Mouse (Mus musculus): ENCODE data around the gene Igtp. TPM values are rescaled to one million over a fixed set of nuclear protein-coding genes. Genes with fewer than 3 reads are reported as not detected.

Igtp gene
- polyA plus RNA-seq, 1 experiment = 0.59 TPM

DNA sequence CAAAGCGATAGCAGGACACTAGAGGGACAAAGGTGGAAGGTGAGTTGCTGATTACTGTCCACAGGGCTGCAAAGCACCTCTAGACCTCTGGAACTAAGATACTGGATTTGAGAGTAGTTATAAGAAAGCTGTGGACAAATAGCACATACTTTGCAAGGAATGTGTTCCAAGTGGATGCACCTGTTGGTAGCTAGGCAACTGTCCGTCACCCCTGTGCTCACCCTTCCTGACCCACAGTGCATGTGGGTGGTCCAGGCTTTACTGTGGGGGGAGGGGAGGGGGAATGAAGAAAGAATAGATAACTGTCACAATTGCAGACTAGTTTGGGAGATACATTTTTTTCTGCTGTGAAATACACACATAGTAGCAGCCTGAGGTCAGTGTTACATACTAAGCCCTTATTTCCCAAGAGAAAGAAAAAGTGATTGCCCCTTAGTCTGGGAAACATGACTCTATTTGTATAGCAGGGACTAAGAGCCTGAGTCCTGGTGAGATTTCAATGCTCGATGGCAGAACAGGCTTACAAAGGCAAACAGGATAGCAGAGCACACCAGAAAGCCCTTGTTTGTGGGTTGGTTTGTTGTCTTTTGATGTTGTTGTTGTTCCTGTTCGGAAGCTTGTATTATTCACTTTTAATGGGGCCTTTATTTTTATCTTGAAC, 5.4 kb upstream of the Igtp start:
- Histone ChIP-seq H3K4me1 (ENCODE audit: control insufficient read depth, insufficient read depth, low read length) (no peaks in the 10 kb centered on the region; the same call in 1 of the 2 replicates), H3K27me3 (ENCODE audit: control insufficient read depth, insufficient read depth, low read length) (no peaks in the 10 kb centered on the region), H3K4me3 (ENCODE audit: control insufficient read depth, low read depth, low read length) (no peak overlapping the region), H3K27ac (ENCODE audit: control insufficient read depth, insufficient read depth, low read depth, low read length) (no peak overlapping the region), H3K36me3 (ENCODE audit: control insufficient read depth, insufficient read depth, low read length) (no peaks in the 10 kb centered on the region)
- TF ChIP-seq POLR2A (IDR thresholded peaks at IDR 0.05; ENCODE audit: control insufficient read depth, low read depth, low read length) (no peak), CTCF (IDR thresholded peaks at IDR 0.05; ENCODE audit: control insufficient read depth, insufficient read depth, insufficient replicate concordance, low read depth, low read length) (no peak)

DNA sequence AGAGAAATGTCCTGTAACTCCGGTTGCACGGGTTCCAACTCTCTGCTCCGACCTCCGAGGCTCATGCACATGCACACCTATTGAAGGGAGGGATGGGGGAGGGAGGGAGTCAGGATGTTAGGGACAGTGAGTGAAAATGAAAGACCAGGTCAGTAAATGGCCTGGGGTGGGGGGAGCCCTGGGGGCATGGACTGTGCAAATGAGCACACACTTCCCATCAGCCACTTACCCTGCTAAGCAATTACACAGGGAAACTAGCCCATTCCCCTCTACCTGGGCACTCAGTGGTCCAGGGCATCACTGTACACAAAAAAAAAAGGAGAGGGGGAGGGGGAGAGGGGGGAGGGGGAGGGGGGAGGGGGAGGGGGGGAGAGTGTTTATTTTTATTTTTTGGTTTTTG, 693 bp upstream of the Igtp start:
- no peak overlapping the region for H3K4me3 ChIP-seq (ENCODE audit: control insufficient read depth, low read depth, low read length)
- TF ChIP-seq CTCF (IDR thresholded peaks at IDR 0.05; ENCODE audit: control insufficient read depth, insufficient read depth, insufficient replicate concordance, low read depth, low read length) (no peak), POLR2A (IDR thresholded peaks at IDR 0.05; ENCODE audit: control insufficient read depth, low read depth, low read length) (no peak)

DNA sequence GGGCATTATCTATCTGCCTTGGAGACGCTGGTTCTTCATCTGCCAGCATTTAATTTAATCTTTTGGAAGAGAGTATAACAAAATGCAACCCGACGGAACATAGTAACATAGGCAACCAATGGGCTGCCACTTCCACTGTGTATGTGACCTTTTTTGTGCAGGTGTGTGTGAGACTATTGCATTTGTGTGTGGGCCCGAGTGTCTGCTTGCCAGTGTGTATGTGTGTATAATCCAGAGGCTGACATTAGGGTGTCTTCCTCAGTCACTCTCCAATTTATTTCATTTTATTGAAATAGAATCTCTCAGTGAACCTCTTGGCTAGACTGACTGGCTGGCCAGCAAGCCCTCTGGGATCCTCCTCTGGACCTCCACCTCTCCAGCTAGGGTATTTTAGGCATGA, 870 bp downstream of the Igtp start:
- no peak for TF ChIP-seq CTCF (IDR thresholded peaks at IDR 0.05; ENCODE audit: control insufficient read depth, insufficient read depth, insufficient replicate concordance, low read depth, low read length)
- H3K4me3 ChIP-seq (ENCODE audit: control insufficient read depth, low read depth, low read length) = no peak overlapping the region

More for the DNA sequence above, 693 bp upstream of the Igtp start:
- Histone ChIP-seq H3K27me3 (ENCODE audit: control insufficient read depth, insufficient read depth, low read length) (no peaks in the 10 kb centered on the region), H3K27ac (ENCODE audit: control insufficient read depth, insufficient read depth, low read depth, low read length) (no peak overlapping the region), H3K36me3 (ENCODE audit: control insufficient read depth, insufficient read depth, low read length) (no peaks in the 10 kb centered on the region), H3K4me1 (ENCODE audit: control insufficient read depth, insufficient read depth, low read length) (no peaks in the 10 kb centered on the region; the same call in 1 of the 2 replicates)

DNA sequence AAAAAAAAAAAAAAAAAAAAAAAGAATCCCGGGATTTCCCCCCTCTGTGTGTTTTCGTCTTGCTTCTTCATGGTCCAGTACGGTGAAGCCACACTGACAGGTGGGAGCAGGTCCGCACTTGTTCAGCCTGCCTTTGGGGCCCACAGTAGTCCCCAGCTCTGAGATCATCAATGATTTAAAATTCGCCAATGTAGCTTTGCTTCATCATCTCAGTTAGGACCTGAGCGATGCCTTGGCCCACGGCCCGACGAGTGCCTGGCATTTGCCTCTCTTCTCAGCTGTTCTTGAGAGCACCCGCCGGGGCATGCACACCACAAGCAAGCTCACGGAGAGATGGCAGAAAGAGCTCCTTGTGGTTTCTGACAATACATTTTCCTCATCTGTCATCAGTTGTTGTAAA, 1.7 kb downstream of the Igtp start:
- H3K27me3 ChIP-seq (ENCODE audit: control insufficient read depth, insufficient read depth, low read length) = no peaks in the 10 kb centered on the region
- TF ChIP-seq POLR2A (IDR thresholded peaks at IDR 0.05; ENCODE audit: control insufficient read depth, low read depth, low read length) (no peak), CTCF (IDR thresholded peaks at IDR 0.05; ENCODE audit: control insufficient read depth, insufficient read depth, insufficient replicate concordance, low read depth, low read length) (no peak)
- no peaks in the 10 kb centered on the region for H3K36me3 ChIP-seq (ENCODE audit: control insufficient read depth, insufficient read depth, low read length)
- H3K27ac ChIP-seq (ENCODE audit: control insufficient read depth, insufficient read depth, low read depth, low read length) = no peak overlapping the region
- H3K4me3 ChIP-seq (ENCODE audit: control insufficient read depth, low read depth, low read length) = no peak overlapping the region
- no peaks in the 10 kb centered on the region; the same call in 1 of the 2 replicates for H3K4me1 ChIP-seq (ENCODE audit: control insufficient read depth, insufficient read depth, low read length)

More for the DNA sequence above, 870 bp downstream of the Igtp start:
- Histone ChIP-seq H3K4me1 (ENCODE audit: control insufficient read depth, insufficient read depth, low read length) (no peaks in the 10 kb centered on the region; the same call in 1 of the 2 replicates), H3K27ac (ENCODE audit: control insufficient read depth, insufficient read depth, low read depth, low read length) (no peak overlapping the region), H3K27me3 (ENCODE audit: control insufficient read depth, insufficient read depth, low read length) (no peaks in the 10 kb centered on the region), H3K36me3 (ENCODE audit: control insufficient read depth, insufficient read depth, low read length) (no peaks in the 10 kb centered on the region)

DNA sequence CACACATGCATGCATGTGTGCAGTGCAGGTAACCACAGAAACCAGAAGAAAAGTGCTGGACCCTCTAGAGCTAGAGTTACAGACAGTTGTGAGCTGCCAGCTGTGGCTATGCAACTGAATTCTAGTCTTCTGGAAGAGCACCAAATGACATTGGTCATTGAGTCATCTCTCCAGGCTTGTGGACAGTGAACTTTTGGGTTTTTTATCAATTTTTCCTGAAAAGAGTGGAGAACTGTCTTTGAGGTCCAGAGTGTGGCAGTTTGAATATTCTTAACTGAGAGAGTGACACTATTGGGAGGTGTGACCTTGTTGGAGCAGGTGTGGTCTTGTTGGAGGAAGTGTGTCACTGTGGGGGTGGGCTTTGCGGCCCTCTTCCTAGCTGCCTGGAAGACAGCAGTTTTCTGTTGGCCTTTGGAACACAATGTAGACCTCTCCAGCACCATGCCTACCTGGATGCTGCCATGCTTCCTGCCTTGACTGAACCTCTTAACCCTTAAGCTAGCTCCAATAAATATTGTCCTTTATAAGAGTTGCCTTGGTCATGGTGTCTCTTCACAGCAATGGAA, 11.0 kb downstream of the Igtp start:
- TF ChIP-seq POLR2A (IDR thresholded peaks at IDR 0.05; ENCODE audit: control insufficient read depth, low read depth, low read length) = no peak
- no peak for TF ChIP-seq CTCF (IDR thresholded peaks at IDR 0.05; ENCODE audit: control insufficient read depth, insufficient read depth, insufficient replicate concordance, low read depth, low read length)
- H3K4me1 ChIP-seq (ENCODE audit: control insufficient read depth, insufficient read depth, low read length) = peaks cover 3% of the 10 kb centered on the region
- H3K36me3 ChIP-seq (ENCODE audit: control insufficient read depth, insufficient read depth, low read length) = no peaks in the 10 kb centered on the region
- H3K4me3 ChIP-seq (ENCODE audit: control insufficient read depth, low read depth, low read length) = no peak overlapping the region
- H3K27ac ChIP-seq (ENCODE audit: control insufficient read depth, insufficient read depth, low read depth, low read length) = no peak overlapping the region
- no peaks in the 10 kb centered on the region for H3K27me3 ChIP-seq (ENCODE audit: control insufficient read depth, insufficient read depth, low read length)

DNA sequence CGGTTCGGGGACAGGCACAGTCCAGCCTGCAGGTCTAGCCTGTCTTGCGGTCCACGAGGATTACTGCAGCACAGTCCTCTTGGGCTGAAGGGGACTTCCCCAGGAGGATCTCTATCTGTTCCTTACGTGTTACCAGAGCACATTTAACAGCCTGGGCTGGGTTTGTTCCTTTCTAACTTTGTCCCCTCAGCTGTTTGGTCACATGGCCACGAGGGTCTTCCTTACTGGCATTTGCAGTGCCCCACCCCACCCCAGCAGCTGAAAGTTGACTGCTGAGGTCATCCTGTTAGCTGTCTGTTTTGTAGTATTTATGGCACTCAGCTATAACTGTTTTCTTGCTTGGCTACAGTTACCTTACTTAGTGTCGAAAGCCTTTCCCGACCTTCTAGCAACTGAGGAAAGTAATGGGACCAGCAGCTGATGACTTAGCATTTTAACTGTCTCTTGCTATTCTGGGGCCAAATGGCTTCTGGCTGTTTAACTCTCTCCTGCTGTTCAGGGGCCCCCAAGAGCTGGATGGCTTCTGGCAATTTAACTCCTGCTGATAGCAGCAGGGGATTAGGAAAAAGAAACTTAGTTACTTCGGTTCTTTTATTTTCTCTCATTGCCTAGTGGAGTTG, 11.8 kb downstream of the Igtp start:
- Histone ChIP-seq H3K27ac (ENCODE audit: control insufficient read depth, insufficient read depth, low read depth, low read length) (no peak overlapping the region), H3K27me3 (ENCODE audit: control insufficient read depth, insufficient read depth, low read length) (no peaks in the 10 kb centered on the region), H3K36me3 (ENCODE audit: control insufficient read depth, insufficient read depth, low read length) (no peaks in the 10 kb centered on the region), H3K4me3 (ENCODE audit: control insufficient read depth, low read depth, low read length) (no peak overlapping the region), H3K4me1 (ENCODE audit: control insufficient read depth, insufficient read depth, low read length) (peaks cover 3% of the 10 kb centered on the region)
- TF ChIP-seq POLR2A (IDR thresholded peaks at IDR 0.05; ENCODE audit: control insufficient read depth, low read depth, low read length) (no peak), CTCF (IDR thresholded peaks at IDR 0.05; ENCODE audit: control insufficient read depth, insufficient read depth, insufficient replicate concordance, low read depth, low read length) (no peak)

DNA sequence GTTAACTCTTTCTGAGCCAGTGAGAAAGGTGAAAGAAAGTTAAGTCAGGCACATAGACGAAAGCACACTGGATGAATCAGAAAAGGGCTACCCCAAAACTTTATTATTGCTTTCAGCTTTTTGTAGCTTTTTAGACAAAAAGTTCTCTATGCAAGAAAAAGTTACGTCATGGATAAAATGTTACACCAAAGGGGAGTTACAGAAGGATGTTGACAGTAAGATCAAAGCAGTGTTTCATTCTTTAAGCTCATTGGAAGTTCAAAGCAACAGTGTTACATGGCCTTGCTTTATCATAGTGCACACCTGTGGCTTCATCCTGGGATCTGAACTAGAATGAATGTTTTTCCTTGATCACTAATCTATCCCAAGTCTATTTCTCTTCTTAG, 12.3 kb downstream of the Igtp start:
- TF ChIP-seq CTCF (IDR thresholded peaks at IDR 0.05; ENCODE audit: control insufficient read depth, insufficient read depth, insufficient replicate concordance, low read depth, low read length) (no peak), POLR2A (IDR thresholded peaks at IDR 0.05; ENCODE audit: control insufficient read depth, low read depth, low read length) (no peak)
- Histone ChIP-seq H3K4me3 (ENCODE audit: control insufficient read depth, low read depth, low read length) (no peak overlapping the region), H3K27me3 (ENCODE audit: control insufficient read depth, insufficient read depth, low read length) (no peaks in the 10 kb centered on the region), H3K4me1 (ENCODE audit: control insufficient read depth, insufficient read depth, low read length) (peaks cover 3% of the 10 kb centered on the region), H3K36me3 (ENCODE audit: control insufficient read depth, insufficient read depth, low read length) (no peaks in the 10 kb centered on the region), H3K27ac (ENCODE audit: control insufficient read depth, insufficient read depth, low read depth, low read length) (no peak overlapping the region)

All from testis, adult 2 months (tissue).